Mouse (Mus musculus) ES-E14 (cell line): ENCODE measurements around the gene Fam206a.

Experiments
- CHD2 ChIP-seq: IDR thresholded peaks from 2 replicates; pipeline ENCODE4 v1.6.1; 2014; ENCODE audit warnings: mild to moderate bottlenecking, low read depth, low read length, inconsistent platforms
- MAFK ChIP-seq: IDR thresholded peaks from 2 replicates; pipeline ENCODE4 v1.6.1; 2014; ENCODE audit warnings: mild to moderate bottlenecking, low read depth, low read length, inconsistent platforms; ENCODE audit not compliant: insufficient read depth
- ZNF384 ChIP-seq: IDR thresholded peaks from 2 replicates; pipeline ENCODE4 v1.6.1; 2012; ENCODE audit warnings: low read depth, low read length, inconsistent platforms

GRCm38 (mm10) chr4:56831013-56831609 lies 29.0 kb downstream of the Fam206a start:
- no peak for TF ChIP-seq ZNF384
- TF ChIP-seq MAFK, result no peak
- no peak for TF ChIP-seq CHD2
